ENCODE assay signal across 16 mouse cellular contexts in genomic region chr3:106021840-106022239, GRCm38 (mm10). TPM values are rescaled to one million over a fixed set of nuclear protein-coding genes. Genes with fewer than 3 reads are reported as not detected.
A peak's percentile ranks its signal among the peaks of the same experiment; 100 is the strongest.
DNase-seq lines count a peak whose midpoint lies in the region; ATAC-seq and TF ChIP-seq lines count a peak whose summit lies in the region.
"Had no signal": no experiment of that assay in that cellular context is flagged by ENCODE, and none has a peak within 500 bp of the region (broad histone marks: within the 10 kb centered on the region; RNA-seq: fewer than 3 reads in every experiment).

No protein-coding gene starts in this region.

- H3K4me1 ChIP-seq in forebrain, embryonic 16.5 days (replicated peaks; ENCODE audit: control insufficient read depth, insufficient read depth, low read length), result no peaks in the 10 kb centered on the region
- no peaks in the 10 kb centered on the region for H3K4me1 ChIP-seq in forebrain, embryonic 11.5 days (replicated peaks; ENCODE audit: control insufficient read depth, insufficient read depth, low read length)
- H3K4me1 ChIP-seq in MEL (ENCODE audit: control insufficient read depth in 1 of 2, insufficient read depth in 2 of 2, low read length in 2 of 2), result no peaks in the 10 kb centered on the region
- H3K4me1 ChIP-seq: embryonic facial prominence, embryonic 10.5 days; liver, embryonic 13.5 days had no signal

- no peaks in the 10 kb centered on the region for H3K27me3 ChIP-seq in forebrain, embryonic 16.5 days (replicated peaks; ENCODE audit: control insufficient read depth, insufficient read depth, low read length)
- H3K27me3 ChIP-seq in forebrain, embryonic 11.5 days (ENCODE audit: control insufficient read depth, insufficient read depth, low read length), result no peaks in the 10 kb centered on the region
- peaks cover 2% of the 10 kb centered on the region in 2 experiments; a peak in 2 of 4 replicates for H3K27me3 ChIP-seq in MEL (ENCODE audit: control insufficient read depth in 1 of 2, insufficient read depth in 2 of 2, low read length in 2 of 2)
- H3K27me3 ChIP-seq: liver, embryonic 13.5 days had no signal

- no peak for DNase-seq in forebrain, embryonic 11.5 days (ENCODE audit: low spot score)
- no peak for DNase-seq in left cerebral cortex, adult 2 months (ENCODE audit: extremely low spot score in 1 of 2, low spot score in 2 of 2)
- no peak for DNase-seq in left cerebral cortex, adult 8-10 months (ENCODE audit: low spot score in 2 of 2)
- no peak for DNase-seq in MEL (ENCODE audit: low read depth, low spot score)
- DNase-seq in lung, postnatal 36 days, result peak; percentile 33
- no peak for DNase-seq in adrenal gland, postnatal 36 days
- DNase-seq in adrenal gland, postnatal 10 days, result no peak
- DNase-seq: adrenal gland, postnatal 25 days; heart, postnatal 14 days; liver, embryonic 13.5 days; right cerebral cortex, postnatal 14 days; thymus, adult 18-20 months had no signal

- no peak for TF ChIP-seq EP300 in MEL (IDR thresholded peaks at IDR 0.05; ENCODE audit: low read depth in 1 of 2, low read length in 2 of 2)

- TF ChIP-seq RAD21 in MEL (IDR thresholded peaks at IDR 0.05; ENCODE audit: low read depth, low read length), result peak; percentile 56

- no peak overlapping the region for H3K4me3 ChIP-seq in forebrain, embryonic 16.5 days (replicated peaks; ENCODE audit: low read length)
- no peak overlapping the region for H3K4me3 ChIP-seq in forebrain, embryonic 11.5 days (ENCODE audit: low read depth, low read length)
- no peak overlapping the region for H3K4me3 ChIP-seq in left cerebral cortex, adult 2 months
- no peak overlapping the region for H3K4me3 ChIP-seq in MEL (ENCODE audit: control insufficient read depth in 1 of 2, insufficient read depth in 1 of 2, low read depth in 2 of 2, low read length in 2 of 2)
- H3K4me3 ChIP-seq: embryonic facial prominence, embryonic 10.5 days; liver, embryonic 13.5 days had no signal

- intact Hi-C loops in left cerebral cortex, adult 2 months (cut with DNase I), result loop anchor here (1.0 to 10.0 kb wide), 2 partner anchors 426 to 863 kb away; no protein-coding TSS in a partner anchor

- no peaks in the 10 kb centered on the region for H3K9me3 ChIP-seq in forebrain, embryonic 16.5 days (ENCODE audit: control insufficient read depth, low read length)
- no peaks in the 10 kb centered on the region for H3K9me3 ChIP-seq in forebrain, embryonic 11.5 days (ENCODE audit: control insufficient read depth, low read length)
- no peaks in the 10 kb centered on the region for H3K9me3 ChIP-seq in MEL (replicated peaks; ENCODE audit: insufficient read depth, low read length)
- H3K9me3 ChIP-seq: embryonic facial prominence, embryonic 10.5 days; liver, embryonic 13.5 days had no signal

- H3K36me3 ChIP-seq in forebrain, embryonic 16.5 days (ENCODE audit: control insufficient read depth, insufficient read depth), result no peaks in the 10 kb centered on the region
- H3K36me3 ChIP-seq in forebrain, embryonic 11.5 days (ENCODE audit: control insufficient read depth, insufficient read depth, low read length), result no peaks in the 10 kb centered on the region
- no peaks in the 10 kb centered on the region for H3K36me3 ChIP-seq in MEL (ENCODE audit: control insufficient read depth in 1 of 2, insufficient read depth in 2 of 2, low read length in 2 of 2)
- H3K36me3 ChIP-seq: embryonic facial prominence, embryonic 10.5 days; liver, embryonic 13.5 days had no signal

- ATAC-seq in forebrain, embryonic 16.5 days, result peak; percentile 58; the same call in 1 of the 2 replicates
- ATAC-seq in forebrain, embryonic 11.5 days (replicated peaks; ENCODE audit: low FRiP score), result no peak

- no peak overlapping the region for H3K27ac ChIP-seq in forebrain, embryonic 16.5 days (ENCODE audit: low read length)
- H3K27ac ChIP-seq in forebrain, embryonic 11.5 days (ENCODE audit: low read depth, low read length), result no peak overlapping the region
- no peak overlapping the region for H3K27ac ChIP-seq in left cerebral cortex, adult 2 months
- no peak overlapping the region for H3K27ac ChIP-seq in MEL (ENCODE audit: control insufficient read depth, low read depth, low read length)
- H3K27ac ChIP-seq: embryonic facial prominence, embryonic 10.5 days; liver, embryonic 13.5 days had no signal

- TF ChIP-seq CTCF in left cerebral cortex, adult 2 months (IDR thresholded peaks at IDR 0.05), result peak; percentile 65
- TF ChIP-seq CTCF in MEL (IDR thresholded peaks at IDR 0.05 in 2 of 3, conservative IDR thresholded peaks at IDR 0.05 in 1 of 3; ENCODE audit: control insufficient read depth in 1 of 3, insufficient read depth in 1 of 3, low read depth in 2 of 3, low read length in 3 of 3, poor library complexity in 1 of 3, severe bottlenecking in 1 of 3), result peak in 1 of 3 experiments; percentile 50; a peak in 2 of 6 replicates

- H3K79me2 ChIP-seq in MEL (ENCODE audit: control insufficient read depth, insufficient read depth, low read length, poor library complexity), result no peaks in the 10 kb centered on the region

- H3K4me2 ChIP-seq in forebrain, embryonic 16.5 days (ENCODE audit: low read length), result no peak overlapping the region
- H3K4me2 ChIP-seq in forebrain, embryonic 11.5 days (ENCODE audit: low read depth, low read length, severe bottlenecking), result no peak overlapping the region
- H3K4me2 ChIP-seq: liver, embryonic 13.5 days had no signal

- H3K9ac ChIP-seq in forebrain, embryonic 16.5 days (replicated peaks; ENCODE audit: low read depth, low read length), result no peak overlapping the region
- H3K9ac ChIP-seq in forebrain, embryonic 11.5 days (ENCODE audit: low read length), result no peak overlapping the region
- H3K9ac ChIP-seq in MEL (ENCODE audit: control insufficient read depth, low read depth, low read length, poor library complexity, severe bottlenecking), result no peak overlapping the region
- H3K9ac ChIP-seq: liver, embryonic 13.5 days had no signal

- no peak for TF ChIP-seq POLR2A in MEL (IDR thresholded peaks at IDR 0.05; ENCODE audit: control insufficient read depth in 1 of 2, insufficient read depth in 1 of 2, low read depth in 1 of 2, low read length in 2 of 2, poor library complexity in 1 of 2)

TF ChIP-seq in MEL, 35 proteins besides CTCF, POLR2A, EP300 and RAD21:
- TF ChIP-seq GABPA (IDR thresholded peaks at IDR 0.05; ENCODE audit: low read depth, low read length) (no peak), ZC3H11A (IDR thresholded peaks at IDR 0.05; ENCODE audit: low read depth, low read length) (peak; percentile 17; the same call in 1 of the 2 replicates), NELFE (IDR thresholded peaks at IDR 0.05; ENCODE audit: low read depth, low read length) (no peak), RCOR1 (IDR thresholded peaks at IDR 0.05; ENCODE audit: low read depth, low read length) (no peak), POLR2AphosphoS2 (IDR thresholded peaks at IDR 0.05; ENCODE audit: low read length) (no peak), SMC3 (IDR thresholded peaks at IDR 0.05; ENCODE audit: low read depth, low read length) (peak; percentile 52), ZMIZ1 (IDR thresholded peaks at IDR 0.05; ENCODE audit: low read depth, low read length) (no peak), CHD1 (IDR thresholded peaks at IDR 0.05; ENCODE audit: low read depth, low read length) (no peak)

RNA-seq across cellular contexts. Expression of gene Pifo, which starts 7.4 kb away (rescaled TPM):
- 3.4 and 3.6 TPM in 2 replicates for polyA plus RNA-seq in forebrain, embryonic 16.5 days (2015; fragmentation: Nextera tagmentation; extraction: Ambion mirVana)
- polyA plus RNA-seq in forebrain, embryonic 11.5 days (2014; fragmentation: Nextera tagmentation; extraction: Ambion mirVana), result 1.0 and 1.7 TPM in 2 replicates
- under 1 TPM in 1 of 2 experiments, not detected in 1; 0.79 TPM for total RNA-seq in left cerebral cortex, adult 2 months (2021)
- total RNA-seq in left cerebral cortex, adult 8-10 months (2022), result 1 to 10 TPM in 1 of 4 experiments, under 1 TPM in 3; 0.42 to 1.0 (median 0.47) TPM
- not detected in 2 replicates for total RNA-seq in MEL (2012; rRNA removed)
- polyA plus RNA-seq in MEL (2012; ENCODE audit: insufficient read depth in 1 of 2, insufficient read length in 2 of 2, low read depth in 1 of 2, low replicate concordance in 2 of 2, missing spikeins in 1 of 2), result not detected
- total RNA-seq in adrenal gland, postnatal 36 days (2021), result not detected
- not detected for total RNA-seq in adrenal gland, postnatal 10 days (2021)
- total RNA-seq: adrenal gland, postnatal 25 days had no signal
- polyA plus RNA-seq: liver, embryonic 13.5 days had no signal

RNA-seq across cellular contexts. Expression of gene Chil5, which starts 10.8 kb away (rescaled TPM):
- polyA plus RNA-seq in forebrain, embryonic 16.5 days (2015; fragmentation: Nextera tagmentation; extraction: Ambion mirVana), result not detected in 2 replicates
- polyA plus RNA-seq in forebrain, embryonic 11.5 days (2014; fragmentation: Nextera tagmentation; extraction: Ambion mirVana), result not detected in 2 replicates
- not detected for total RNA-seq in left cerebral cortex, adult 2 months (2021)
- total RNA-seq in left cerebral cortex, adult 8-10 months (2022), result not detected
- not detected in 2 replicates for total RNA-seq in MEL (2012; rRNA removed)
- not detected for polyA plus RNA-seq in MEL (2012; ENCODE audit: insufficient read depth in 1 of 2, insufficient read length in 2 of 2, low read depth in 1 of 2, low replicate concordance in 2 of 2, missing spikeins in 1 of 2)
- total RNA-seq in adrenal gland, postnatal 36 days (2021), result not detected
- total RNA-seq in adrenal gland, postnatal 10 days (2021), result not detected
- total RNA-seq: adrenal gland, postnatal 25 days; ES-E14; heart, postnatal 14 days; layer of hippocampus, adult 18-20 months had no signal
- polyA plus RNA-seq: embryonic facial prominence, embryonic 10.5 days; liver, embryonic 13.5 days had no signal

RNA-seq across cellular contexts. Expression of gene Ovgp1, which starts 48.3 kb away (rescaled TPM):
- 3.8 and 3.9 TPM in 2 replicates for polyA plus RNA-seq in forebrain, embryonic 16.5 days (2015; fragmentation: Nextera tagmentation; extraction: Ambion mirVana)
- polyA plus RNA-seq in forebrain, embryonic 11.5 days (2014; fragmentation: Nextera tagmentation; extraction: Ambion mirVana), result 3.2 and 3.4 TPM in 2 replicates
- 1 to 10 TPM; 2.6 to 2.7 TPM for total RNA-seq in left cerebral cortex, adult 2 months (2021)
- 1 to 10 TPM; 1.7 to 3.3 (median 2.1) TPM for total RNA-seq in left cerebral cortex, adult 8-10 months (2022)
- total RNA-seq in MEL (2012; rRNA removed), result 0.62 and 0.65 TPM in 2 replicates
- polyA plus RNA-seq in MEL (2012; ENCODE audit: insufficient read depth in 1 of 2, insufficient read length in 2 of 2, low read depth in 1 of 2, low replicate concordance in 2 of 2, missing spikeins in 1 of 2), result 1 to 10 TPM in 1 of 2 experiments, not detected in 1; 2.2 TPM
- total RNA-seq in adrenal gland, postnatal 36 days (2021), result under 1 TPM; 0.26 to 0.69 TPM
- 1 to 10 TPM in 1 of 2 experiments, under 1 TPM in 1; 0.75 to 2.8 TPM for total RNA-seq in adrenal gland, postnatal 10 days (2021)
